Mouse (Mus musculus) Patski (cell line): ENCODE results near the gene Mrps10. TPM values are rescaled to one million over a fixed set of nuclear protein-coding genes. Genes with fewer than 3 reads are reported as not detected.

Source experiments
- ATAC-seq: fragments of 100-300 bp; one replicate; pipeline ENCODE4 v1.8.0; 2021
- CTCF ChIA-PET: fragments of 350-600 bp; sonication (Branson Sonifier 250); formaldehyde crosslinking; loops from one replicate; lab custom pipeline; 2022; ENCODE audit warnings: inconsistent platforms; lab: Charles Lee
- POLR2A ChIA-PET: fragments of 350-600 bp; sonication (Branson Sonifier 250); formaldehyde crosslinking; loops from one replicate; lab custom pipeline; 2022; ENCODE audit warnings: antibody characterized with exemption, inconsistent platforms; lab: Charles Lee
- DNase-seq: peaks from one replicate; pipeline ENCODE4 v3.0.0-alpha.2; 2011; ENCODE audit warnings: low read depth, low spot score
- H3K27me3 ChIP-seq: fragments of 371-371 bp; one replicate; pipeline ENCODE4 v1.5.1; 2021
- CTCF ChIP-seq: fragments of 100-300 bp; IDR thresholded peaks from one replicate; pipeline ENCODE4 v1.5.1; 2021
- in situ Hi-C: fragments of 300-500 bp; cut with MboI; formaldehyde crosslinking; loops from 3 replicates; pipeline ENCODE4 v1.11.1; 2018; ENCODE audit warnings: low pct_unique_long_range_greater_than_20kb, mixed read lengths
- polyA plus RNA-seq: library from polyadenylated mRNA; unstranded; gene quantifications from one replicate; pipeline ENCODE4 v1.2.3, GENCODE M21; 2021

Gene Mrps10
- polyA plus RNA-seq, 1 experiment from 2014 or later, result 46.8 TPM

DNA sequence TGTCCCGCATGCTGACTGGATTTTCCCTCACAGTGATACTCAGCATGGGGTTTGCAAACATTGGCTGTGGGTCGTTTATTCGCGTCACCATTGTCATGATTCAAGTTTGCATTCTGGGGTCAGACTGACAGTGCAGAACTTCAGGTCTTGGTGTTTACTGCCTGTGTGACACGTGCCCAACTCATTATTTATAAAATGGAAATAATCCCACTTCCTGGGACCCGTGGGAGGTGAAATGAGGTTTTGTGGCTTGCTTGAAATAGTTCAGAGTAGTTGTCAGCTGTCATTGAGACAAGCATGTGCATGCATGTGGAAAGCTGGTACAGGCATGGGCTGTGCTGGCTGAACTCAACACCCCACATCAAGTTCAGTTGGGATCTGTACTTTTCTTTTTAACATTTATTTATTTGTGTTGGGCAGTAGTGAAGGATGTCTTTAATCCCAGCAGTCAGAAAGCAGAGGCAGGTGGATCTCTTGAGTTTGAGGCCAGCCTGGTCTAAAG is 8.1 kb downstream of the Mrps10 start:
- CTCF ChIA-PET, result no interaction called here
- in situ Hi-C loops, result loop anchor here (5.0 kb wide), 1 partner anchor 235 kb away; the partner anchor contains the start of genes Bysl, Gm20517 and Med20
- POLR2A ChIA-PET, result no interaction called here

DNA sequence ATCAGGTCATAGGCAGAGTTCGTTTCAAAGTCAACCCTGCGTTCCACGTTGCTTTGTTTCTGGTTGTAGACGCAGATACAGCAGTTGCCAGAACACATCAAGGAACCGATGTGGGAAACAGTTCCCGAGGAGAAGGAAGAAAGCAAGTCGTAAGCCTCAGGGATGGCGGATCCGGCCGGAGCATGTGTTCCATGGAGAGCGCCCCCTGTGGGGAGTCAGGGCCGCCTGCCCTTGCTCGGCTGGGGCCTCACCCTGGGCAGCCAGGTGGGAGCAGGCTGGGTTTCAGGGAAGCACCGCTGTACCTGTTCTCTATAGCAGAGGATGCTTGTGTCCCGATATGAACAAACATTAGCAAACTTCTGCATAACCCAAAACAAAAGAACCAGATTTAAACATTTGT is 9.4 kb downstream of the Mrps10 start:
- ChIA-PET POLR2A (interaction anchor here (0.6 kb wide), 1 partner anchor 30 kb away, joined by 3 read pairs; no protein-coding TSS in a partner anchor), CTCF (no interaction called here)
- ATAC-seq, result no peak
- in situ Hi-C loops, result loop anchor here (5.0 kb wide), 1 partner anchor 234 kb away; the partner anchor contains the start of genes Bysl, Gm20517 and Med20
- DNase-seq, result no peak
- no peaks in the 10 kb centered on the region for H3K27me3 ChIP-seq
- TF ChIP-seq CTCF, result no peak

More for the DNA sequence above, 8.1 kb downstream of the Mrps10 start:
- DNase-seq (no peak), ATAC-seq (no peak)
- no peaks in the 10 kb centered on the region for H3K27me3 ChIP-seq
- no peak for TF ChIP-seq CTCF

DNA sequence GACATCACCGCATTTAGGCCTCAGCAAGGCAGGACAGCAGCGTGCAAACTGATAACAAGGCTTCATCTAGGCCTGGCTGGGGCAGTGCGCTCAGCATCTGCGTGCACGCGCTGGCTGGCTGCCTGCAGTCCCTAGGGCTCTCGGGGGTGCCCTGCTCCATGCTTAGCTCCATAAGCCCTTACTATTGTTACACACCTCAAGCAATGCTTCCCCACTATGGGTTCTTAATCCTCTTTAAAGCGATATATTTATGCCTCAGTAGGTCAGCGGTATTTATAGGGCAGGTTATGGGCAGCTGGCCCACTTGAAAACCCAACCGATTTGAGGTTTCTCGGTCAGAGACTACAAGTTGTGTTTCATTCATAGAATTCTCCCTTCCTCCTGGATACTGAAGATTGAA is 13.2 kb downstream of the Mrps10 start:
- DNase-seq (peak; percentile 72), ATAC-seq (peak; percentile 69)
- in situ Hi-C loops, result no loop called here
- no peaks in the 10 kb centered on the region for H3K27me3 ChIP-seq
- no peak for TF ChIP-seq CTCF
- ChIA-PET CTCF (interaction anchor here (1.1 to 1.7 kb wide), 5 partner anchors 10 to 94 kb away, joined by 3 to 5 read pairs (median 4); no protein-coding TSS in a partner anchor), POLR2A (interaction anchor here (0.6 kb wide), 2 partner anchors 91 to 523 kb away, joined by 3 read pairs; no protein-coding TSS in a partner anchor)

DNA sequence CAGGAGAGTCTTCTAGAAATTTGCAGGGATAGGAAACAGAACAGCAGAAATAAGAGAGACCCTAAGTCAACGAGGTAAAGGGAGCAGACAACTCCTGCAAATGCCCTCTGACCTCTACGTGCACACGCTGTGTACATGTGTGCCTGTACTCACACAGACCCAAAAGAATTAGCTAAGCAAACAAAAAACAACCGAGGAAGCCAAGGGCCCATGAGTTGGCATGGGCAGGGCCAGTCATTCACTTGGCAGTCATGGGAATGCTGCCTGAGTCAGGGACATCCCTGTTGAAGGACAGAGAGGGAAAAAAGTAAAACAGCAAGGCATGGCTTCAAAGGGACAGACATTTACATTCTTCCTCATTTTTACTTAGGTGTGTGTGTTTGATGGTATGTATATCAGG is 14.6 kb downstream of the Mrps10 start:
- DNase-seq (no peak), ATAC-seq (no peak)
- ChIA-PET POLR2A (interaction anchor here (0.5 kb wide), 1 partner anchor 231 kb away, joined by 3 read pairs; no protein-coding TSS in a partner anchor), CTCF (interaction anchor here (1.7 kb wide), 1 partner anchor 13 kb away, joined by 4 read pairs; no protein-coding TSS in a partner anchor)
- no peaks in the 10 kb centered on the region for H3K27me3 ChIP-seq
- in situ Hi-C loops, result no loop called here
- TF ChIP-seq CTCF, result no peak

DNA sequence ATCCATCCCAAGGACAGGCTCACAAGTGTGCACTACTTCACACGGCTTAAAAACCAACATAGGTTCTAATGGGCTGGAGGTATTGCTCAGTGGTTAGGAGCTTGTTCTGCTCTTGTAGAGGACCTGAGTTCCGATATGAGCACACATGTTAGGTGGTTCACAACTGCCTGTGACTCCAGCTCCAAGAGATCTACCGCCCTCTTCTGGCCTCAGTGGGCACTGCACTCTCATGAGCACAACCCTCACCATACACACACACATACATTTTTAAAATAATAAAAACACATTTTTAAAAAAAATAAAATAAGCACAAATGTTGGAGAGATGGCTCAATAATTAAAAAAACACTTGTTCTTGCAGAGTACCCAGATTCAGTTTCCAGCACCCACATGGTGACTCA is 15.4 kb downstream of the Mrps10 start:
- H3K27me3 ChIP-seq, result no peaks in the 10 kb centered on the region
- DNase-seq (no peak), ATAC-seq (no peak)
- in situ Hi-C loops, result no loop called here
- no peak for TF ChIP-seq CTCF
- CTCF ChIA-PET, result no interaction called here
- POLR2A ChIA-PET, result no interaction called here

DNA sequence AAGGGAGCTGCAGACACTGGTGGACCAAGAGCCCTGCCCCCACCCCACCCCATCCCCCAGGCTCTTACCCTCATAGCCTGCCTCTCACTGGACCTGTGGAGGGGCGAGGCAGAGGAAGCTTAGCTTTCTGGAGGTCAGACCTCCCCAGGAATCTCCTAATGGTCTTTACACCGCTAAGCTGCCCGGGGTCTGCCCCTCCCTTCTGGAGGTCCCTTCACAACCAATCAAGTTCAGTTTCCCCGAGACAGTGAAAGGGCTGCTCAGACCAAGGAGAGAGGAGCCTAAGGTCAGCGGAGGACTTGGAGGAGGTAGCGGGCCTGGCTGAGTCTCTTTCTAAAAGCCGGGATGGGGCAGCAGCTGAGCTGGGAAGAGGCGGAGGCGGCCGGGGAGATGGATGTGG is 16.5 kb downstream of the Mrps10 start, which contains the start of gene Guca1b:
Gene Guca1b (plus strand): TSS at position 249 of the 400 bp plus-strand sequence.
- ChIA-PET POLR2A (no interaction called here), CTCF (interaction anchor here (1.9 to 2.2 kb wide), 2 partner anchors 10 to 96 kb away, joined by 5 to 9 read pairs; no protein-coding TSS in a partner anchor)
- no peaks in the 10 kb centered on the region for H3K27me3 ChIP-seq
- DNase-seq, result no peak
- ATAC-seq, result no peak
- TF ChIP-seq CTCF, result no peak
- in situ Hi-C loops, result no loop called here

DNA sequence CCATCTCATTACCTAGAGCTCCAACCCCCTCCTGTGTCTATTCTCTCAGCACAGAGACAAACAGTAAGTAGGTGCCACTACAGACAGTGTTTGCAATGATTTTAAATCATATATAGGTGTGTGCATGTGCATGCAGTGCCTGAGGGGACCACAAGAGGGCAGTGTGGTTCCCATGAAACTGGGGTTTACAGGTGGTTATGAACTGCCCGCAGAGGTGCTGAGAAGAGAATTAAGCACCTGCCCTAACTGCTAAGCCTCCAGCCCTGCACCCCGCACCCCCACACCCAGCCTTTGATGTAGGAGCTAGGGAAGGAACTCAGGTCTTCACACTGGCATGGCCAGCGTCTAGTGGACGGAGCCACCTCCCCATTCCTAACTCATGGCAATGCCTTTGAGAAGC is 18.0 kb downstream of the Mrps10 start:
- in situ Hi-C loops, result no loop called here
- POLR2A ChIA-PET, result no interaction called here
- CTCF ChIA-PET, result interaction anchor here (0.9 to 2.2 kb wide), 6 partner anchors 9 to 125 kb away, joined by 3 to 9 read pairs (median 4); no protein-coding TSS in a partner anchor
- H3K27me3 ChIP-seq, result no peaks in the 10 kb centered on the region
- ATAC-seq (no peak), DNase-seq (no peak)
- TF ChIP-seq CTCF, result no peak

DNA sequence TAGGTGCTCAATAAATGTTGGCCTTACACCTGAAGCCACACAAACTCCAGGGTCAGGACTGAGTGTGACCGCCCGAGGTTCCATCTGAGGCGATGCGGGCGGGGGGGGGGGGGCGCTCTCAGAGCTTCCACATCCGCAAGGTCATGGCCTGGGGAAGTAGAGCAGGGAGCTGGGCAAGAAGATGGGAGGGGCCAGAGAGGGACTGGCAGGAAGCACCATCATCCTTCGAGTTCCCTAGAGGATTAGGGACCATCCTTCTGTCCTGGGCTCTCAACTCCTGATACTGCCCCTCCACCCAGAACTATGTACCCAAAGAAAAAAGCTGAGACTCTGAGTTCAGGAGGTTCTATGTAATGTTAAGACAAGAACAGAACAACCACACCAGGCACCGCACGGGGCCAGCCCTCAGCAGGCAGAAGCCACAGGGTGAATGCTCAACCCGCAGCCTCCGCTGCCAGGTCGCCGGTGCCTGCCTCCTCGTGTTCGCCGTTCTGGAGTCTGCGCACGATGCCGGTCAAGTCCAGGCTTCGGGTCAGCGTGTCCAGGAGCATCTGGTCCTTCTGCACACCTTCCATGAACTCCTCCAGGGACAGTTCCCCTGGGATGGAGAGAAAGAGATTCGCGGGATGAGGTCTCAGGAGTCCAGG is 25.7 kb downstream of the Mrps10 start:
- no peak for TF ChIP-seq CTCF
- no peak for DNase-seq
- H3K27me3 ChIP-seq, result peaks cover 3% of the 10 kb centered on the region
- ChIA-PET CTCF (no interaction called here), POLR2A (interaction anchor here (1.1 kb wide), 1 partner anchor 82 kb away, joined by 3 read pairs; no protein-coding TSS in a partner anchor)
- ATAC-seq, result no peak
- in situ Hi-C loops, result no loop called here

DNA sequence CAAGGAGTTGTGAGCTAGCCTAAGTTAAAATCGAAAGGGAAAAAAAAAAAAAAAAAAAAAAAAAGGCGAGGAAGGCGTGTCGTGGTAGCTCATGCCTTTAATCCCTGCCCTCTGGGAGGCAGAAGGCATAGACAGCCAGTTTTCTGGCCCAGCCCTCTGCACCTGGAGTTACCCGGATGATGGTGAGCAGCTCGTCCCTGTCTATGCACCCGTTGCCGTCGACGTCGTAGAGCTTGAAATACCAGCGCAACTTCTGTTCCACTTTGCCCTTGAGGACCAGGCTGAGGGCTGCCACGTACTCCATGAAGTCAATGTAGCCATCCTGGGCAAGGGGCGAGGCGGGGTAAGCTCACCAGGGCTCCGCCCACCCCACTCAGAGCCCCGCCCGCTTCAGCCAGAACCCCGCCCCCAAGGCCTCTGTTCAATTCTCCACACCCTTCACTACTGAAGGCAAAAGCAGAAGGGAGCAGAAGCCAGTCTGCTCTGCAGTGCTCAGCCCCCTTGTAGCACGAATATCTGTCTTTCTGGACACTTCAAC is 26.8 kb downstream of the Mrps10 start:
- no peak for ATAC-seq
- in situ Hi-C loops, result no loop called here
- no peak for TF ChIP-seq CTCF
- CTCF ChIA-PET, result interaction anchor here (1.0 to 1.8 kb wide), 4 partner anchors 9 to 86 kb away, joined by 4 to 6 read pairs (median 4); no protein-coding TSS in a partner anchor
- peaks cover 3% of the 10 kb centered on the region for H3K27me3 ChIP-seq
- POLR2A ChIA-PET, result interaction anchor here (0.6 to 1.1 kb wide), 2 partner anchors 80 to 85 kb away, joined by 3 to 4 read pairs; no protein-coding TSS in a partner anchor
- DNase-seq, result no peak

DNA sequence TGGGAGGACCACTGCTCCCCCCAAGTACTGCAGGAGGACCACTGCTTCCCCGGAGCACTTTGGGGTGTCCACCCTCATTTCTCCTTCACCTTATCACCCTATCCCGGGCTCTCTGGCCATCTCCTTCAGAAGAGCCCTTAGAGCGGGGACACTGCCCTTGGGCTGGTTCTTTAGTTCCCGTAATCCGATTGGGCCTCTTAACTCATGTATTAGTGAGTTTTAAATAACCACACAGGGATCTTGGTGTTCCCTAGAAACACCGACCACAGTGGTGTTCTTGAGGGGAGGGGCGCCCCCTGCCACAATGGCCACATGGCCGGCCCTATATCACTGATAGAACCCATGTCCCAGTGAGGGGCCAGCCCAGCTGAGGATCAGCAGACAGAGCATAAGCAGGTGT is 30.4 kb downstream of the Mrps10 start:
- POLR2A ChIA-PET, result no interaction called here
- no peak for TF ChIP-seq CTCF
- CTCF ChIA-PET, result no interaction called here

More for the DNA sequence above, 30.4 kb downstream of the Mrps10 start:
- H3K27me3 ChIP-seq, result peaks cover 3% of the 10 kb centered on the region
- DNase-seq (no peak), ATAC-seq (no peak)
- in situ Hi-C loops, result no loop called here
